Mouse (Mus musculus): Measurements from ENCODE around the gene Adamts15.

DNA sequence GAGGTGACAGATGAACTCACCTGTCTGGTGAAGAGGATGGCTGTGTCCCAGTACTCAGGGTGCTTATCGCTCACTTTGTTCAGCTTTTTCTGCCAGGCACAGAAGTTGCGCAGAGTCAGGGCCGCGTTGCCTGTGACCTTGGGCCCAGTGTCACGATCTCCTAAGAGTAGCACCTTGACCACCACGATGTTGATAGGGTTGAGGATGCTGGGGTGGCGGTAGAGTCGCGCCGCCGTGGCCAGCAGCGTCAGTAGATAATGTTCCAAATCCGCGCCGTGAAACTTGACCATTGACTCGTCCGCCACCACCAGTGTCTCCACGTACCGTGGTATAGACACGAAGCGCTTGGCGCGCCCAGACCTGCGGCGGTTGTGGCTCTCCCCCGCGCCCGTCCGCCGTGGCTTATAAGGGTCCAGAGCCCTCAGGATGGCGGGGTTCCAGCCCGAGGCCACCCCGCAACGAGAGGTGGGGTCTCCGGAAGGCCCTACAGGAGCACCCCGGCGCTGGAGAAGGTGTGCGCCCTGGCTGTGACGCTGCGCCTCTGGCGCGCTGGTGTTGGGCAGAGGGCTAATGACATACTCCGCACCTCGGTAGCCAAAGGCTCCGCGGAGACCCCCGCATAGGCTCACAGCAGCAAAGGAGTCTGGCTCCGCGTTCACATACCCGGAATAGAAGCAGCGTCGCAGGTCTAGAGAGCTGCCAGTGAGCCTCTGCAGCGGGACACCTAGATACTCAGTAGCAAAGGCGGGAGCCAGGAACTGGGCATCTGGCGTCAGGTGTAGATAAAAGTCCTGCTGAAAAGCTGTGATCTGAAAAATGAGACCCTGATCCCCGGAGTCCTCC lies 770 bp downstream of the Adamts15 start:
- no peak for TF ChIP-seq CTCF (conservative IDR thresholded peaks at IDR 0.05; ENCODE audit: insufficient read depth, insufficient read length, low read depth, low read length)
- TF ChIP-seq POLR2A (IDR thresholded peaks at IDR 0.05; ENCODE audit: low read depth, low read length) = no peak

Measured in kidney, adult 2 months (tissue).